In genomic region chr12:36926225-36926624, GRCm38 (mm10) we compare ENCODE assay signal across 25 mouse cellular contexts.
DNase-seq lines count a peak whose midpoint lies in the region; ATAC-seq and TF ChIP-seq lines count a peak whose summit lies in the region.
"Had no signal": no experiment of that assay in that cellular context is flagged by ENCODE, and none has a peak within 500 bp of the region (broad histone marks: within the 10 kb centered on the region; RNA-seq: fewer than 3 reads in every experiment).

No protein-coding gene starts in this region.

- no peaks in the 10 kb centered on the region for H3K4me1 ChIP-seq in embryonic facial prominence, embryonic 14.5 days (ENCODE audit: control insufficient read depth, insufficient read depth, low read length)
- H3K4me1 ChIP-seq in embryonic facial prominence, embryonic 10.5 days = no peaks in the 10 kb centered on the region; the same call in 1 of the 2 replicates
- H3K4me1 ChIP-seq in kidney, postnatal 0 days (replicated peaks; ENCODE audit: insufficient read depth, low read length) = no peaks in the 10 kb centered on the region
- no peaks in the 10 kb centered on the region for H3K4me1 ChIP-seq in kidney, adult 2 months (ENCODE audit: control insufficient read depth, insufficient read depth, low read length)
- H3K4me1 ChIP-seq in MEL (ENCODE audit: control insufficient read depth in 1 of 2, insufficient read depth in 2 of 2, low read length in 2 of 2) = no peaks in the 10 kb centered on the region
- no peaks in the 10 kb centered on the region for H3K4me1 ChIP-seq in intestine, embryonic 16.5 days (ENCODE audit: control insufficient read depth, insufficient read depth, low read length)
- H3K4me1 ChIP-seq: hindbrain, embryonic 13.5 days; lung, embryonic 15.5 days had no signal

- 52% methylated on average over 4 of the region's 4 CpGs for whole genome bisulfite sequencing in embryonic facial prominence, embryonic 14.5 days
- 71% methylated on average over 4 of the region's 4 CpGs for WGBS in embryonic facial prominence, embryonic 10.5 days
- WGBS in kidney, postnatal 0 days = 15% methylated on average over 4 of the region's 4 CpGs
- WGBS in kidney, adult 2 months = 22% methylated on average over 4 of the region's 4 CpGs
- WGBS in intestine, embryonic 16.5 days = 51% methylated on average over 4 of the region's 4 CpGs

- TF ChIP-seq RAD21 in MEL (IDR thresholded peaks at IDR 0.05; ENCODE audit: low read depth, low read length) = no peak

- no peak for TF ChIP-seq CTCF in kidney, postnatal 0 days (IDR thresholded peaks at IDR 0.05; ENCODE audit: low read depth)
- TF ChIP-seq CTCF in kidney, adult 2 months (conservative IDR thresholded peaks at IDR 0.05; ENCODE audit: insufficient read depth, insufficient read length, low read depth, low read length) = no peak
- no peak for TF ChIP-seq CTCF in MEL (IDR thresholded peaks at IDR 0.05 in 2 of 3, conservative IDR thresholded peaks at IDR 0.05 in 1 of 3; ENCODE audit: control insufficient read depth in 1 of 3, insufficient read depth in 1 of 3, low read depth in 2 of 3, low read length in 3 of 3, poor library complexity in 1 of 3, severe bottlenecking in 1 of 3)

- no peaks in the 10 kb centered on the region for H3K9me3 ChIP-seq in embryonic facial prominence, embryonic 14.5 days (ENCODE audit: control insufficient read depth, low read length)
- no peaks in the 10 kb centered on the region for H3K9me3 ChIP-seq in embryonic facial prominence, embryonic 10.5 days
- no peaks in the 10 kb centered on the region for H3K9me3 ChIP-seq in kidney, postnatal 0 days (replicated peaks; ENCODE audit: low read length)
- H3K9me3 ChIP-seq in MEL (replicated peaks; ENCODE audit: insufficient read depth, low read length) = no peaks in the 10 kb centered on the region
- H3K9me3 ChIP-seq in intestine, embryonic 16.5 days (ENCODE audit: control insufficient read depth, low read length) = no peaks in the 10 kb centered on the region
- H3K9me3 ChIP-seq: G1E; hindbrain, embryonic 13.5 days; lung, embryonic 15.5 days had no signal

- H3K79me2 ChIP-seq in MEL (ENCODE audit: control insufficient read depth, insufficient read depth, low read length, poor library complexity) = no peaks in the 10 kb centered on the region

- no peak for TF ChIP-seq EP300 in MEL (IDR thresholded peaks at IDR 0.05; ENCODE audit: low read depth in 1 of 2, low read length in 2 of 2)

- H3K36me3 ChIP-seq in embryonic facial prominence, embryonic 14.5 days (ENCODE audit: control insufficient read depth, insufficient read depth, low read length) = no peaks in the 10 kb centered on the region
- no peaks in the 10 kb centered on the region for H3K36me3 ChIP-seq in embryonic facial prominence, embryonic 10.5 days (replicated peaks)
- H3K36me3 ChIP-seq in kidney, postnatal 0 days (ENCODE audit: insufficient read depth, low read length) = no peaks in the 10 kb centered on the region
- H3K36me3 ChIP-seq in kidney, adult 2 months (ENCODE audit: control insufficient read depth, insufficient read depth, low read length) = no peaks in the 10 kb centered on the region
- H3K36me3 ChIP-seq in MEL (ENCODE audit: control insufficient read depth in 1 of 2, insufficient read depth in 2 of 2, low read length in 2 of 2) = no peaks in the 10 kb centered on the region
- no peaks in the 10 kb centered on the region for H3K36me3 ChIP-seq in intestine, embryonic 16.5 days (ENCODE audit: control insufficient read depth, insufficient read depth, low read length)
- H3K36me3 ChIP-seq: G1E; hindbrain, embryonic 13.5 days; lung, embryonic 15.5 days had no signal

- DNase-seq in embryonic facial prominence, embryonic 14.5 days (ENCODE audit: low spot score) = peak; percentile 27
- no peak for DNase-seq in embryonic facial prominence, embryonic 10.5 days (ENCODE audit: low spot score)
- DNase-seq in kidney, postnatal 0 days (ENCODE audit: low spot score) = peak; percentile 54
- DNase-seq in kidney, adult 2 months = no peak
- peak; percentile 3 for DNase-seq in MEL (ENCODE audit: low read depth, low spot score)
- no peak for DNase-seq in layer of hippocampus, adult 18-20 months (ENCODE audit: low spot score in 2 of 2)
- DNase-seq: adrenal gland, postnatal 14 days; cerebellum, adult 11-12 months; cerebellum, adult 9-11 months; gastrocnemius, postnatal 10 days; heart, postnatal 36 days; kidney, postnatal 25 days; liver; right cerebral cortex, postnatal 25 days; thymus, postnatal 14 days had no signal

- H3K27ac ChIP-seq in embryonic facial prominence, embryonic 14.5 days (replicated peaks; ENCODE audit: low read depth, low read length) = no peak overlapping the region
- no peak overlapping the region for H3K27ac ChIP-seq in embryonic facial prominence, embryonic 10.5 days (replicated peaks)
- H3K27ac ChIP-seq in kidney, postnatal 0 days = no peak overlapping the region
- no peak overlapping the region for H3K27ac ChIP-seq in kidney, adult 2 months (ENCODE audit: insufficient read depth, low read depth, low read length)
- no peak overlapping the region for H3K27ac ChIP-seq in MEL (ENCODE audit: control insufficient read depth, low read depth, low read length)
- no peak overlapping the region for H3K27ac ChIP-seq in intestine, embryonic 16.5 days (ENCODE audit: low read length)
- H3K27ac ChIP-seq: hindbrain, embryonic 13.5 days; liver, embryonic 14.5 days had no signal

- H3K4me2 ChIP-seq in embryonic facial prominence, embryonic 14.5 days (ENCODE audit: low read depth, low read length) = no peak overlapping the region
- no peak overlapping the region for H3K4me2 ChIP-seq in kidney, postnatal 0 days (ENCODE audit: low read length)
- no peak overlapping the region for H3K4me2 ChIP-seq in intestine, embryonic 16.5 days (ENCODE audit: low read depth, low read length)
- H3K4me2 ChIP-seq: hindbrain, embryonic 13.5 days; lung, embryonic 15.5 days; midbrain, embryonic 11.5 days had no signal

- H3K4me3 ChIP-seq in embryonic facial prominence, embryonic 14.5 days (ENCODE audit: low read depth, low read length) = no peak overlapping the region
- no peak overlapping the region for H3K4me3 ChIP-seq in embryonic facial prominence, embryonic 10.5 days
- H3K4me3 ChIP-seq in kidney, postnatal 0 days (replicated peaks; ENCODE audit: low read depth, low read length) = no peak overlapping the region
- no peak overlapping the region for H3K4me3 ChIP-seq in kidney, adult 2 months (ENCODE audit: insufficient read depth, low read depth, low read length)
- H3K4me3 ChIP-seq in MEL (ENCODE audit: control insufficient read depth in 1 of 2, insufficient read depth in 1 of 2, low read depth in 2 of 2, low read length in 2 of 2) = no peak overlapping the region
- no peak overlapping the region for H3K4me3 ChIP-seq in intestine, embryonic 16.5 days (ENCODE audit: low read length)
- H3K4me3 ChIP-seq: hindbrain, embryonic 13.5 days; lung, embryonic 15.5 days had no signal

- H3K27me3 ChIP-seq in embryonic facial prominence, embryonic 14.5 days (replicated peaks; ENCODE audit: control insufficient read depth, insufficient read depth, low read length) = no peaks in the 10 kb centered on the region
- no peaks in the 10 kb centered on the region for H3K27me3 ChIP-seq in embryonic facial prominence, embryonic 10.5 days (replicated peaks; ENCODE audit: low read depth, poor library complexity, severe bottlenecking)
- no peaks in the 10 kb centered on the region for H3K27me3 ChIP-seq in kidney, postnatal 0 days (ENCODE audit: insufficient read depth, low read length)
- no peaks in the 10 kb centered on the region for H3K27me3 ChIP-seq in kidney, adult 2 months (replicated peaks; ENCODE audit: control insufficient read depth, insufficient read depth, low read length)
- H3K27me3 ChIP-seq in MEL (ENCODE audit: control insufficient read depth in 1 of 2, insufficient read depth in 2 of 2, low read length in 2 of 2) = no peaks in the 10 kb centered on the region
- no peaks in the 10 kb centered on the region for H3K27me3 ChIP-seq in intestine, embryonic 16.5 days (replicated peaks; ENCODE audit: control insufficient read depth, insufficient read depth, low read length)
- H3K27me3 ChIP-seq: hindbrain, embryonic 13.5 days; lung, embryonic 15.5 days had no signal

- H3K9ac ChIP-seq in embryonic facial prominence, embryonic 14.5 days (ENCODE audit: low read depth, low read length) = no peak overlapping the region
- no peak overlapping the region for H3K9ac ChIP-seq in kidney, postnatal 0 days (ENCODE audit: low read depth, low read length)
- no peak overlapping the region for H3K9ac ChIP-seq in MEL (ENCODE audit: control insufficient read depth, low read depth, low read length, poor library complexity, severe bottlenecking)
- H3K9ac ChIP-seq in intestine, embryonic 16.5 days (ENCODE audit: low read depth, low read length) = no peak overlapping the region
- H3K9ac ChIP-seq: hindbrain, embryonic 13.5 days; liver, embryonic 14.5 days; lung, embryonic 15.5 days had no signal

- no peak for TF ChIP-seq POLR2A in kidney, adult 2 months (IDR thresholded peaks at IDR 0.05; ENCODE audit: low read depth, low read length)
- no peak for TF ChIP-seq POLR2A in MEL (IDR thresholded peaks at IDR 0.05; ENCODE audit: control insufficient read depth in 1 of 2, insufficient read depth in 1 of 2, low read depth in 1 of 2, low read length in 2 of 2, poor library complexity in 1 of 2)

- ATAC-seq in embryonic facial prominence, embryonic 14.5 days (ENCODE audit: low read depth) = no peak
- ATAC-seq in kidney, postnatal 0 days (replicated peaks; ENCODE audit: low FRiP score, low read depth) = peak; percentile 68; the same call in 1 of the 2 replicates
- ATAC-seq in hematopoietic stem cell, adult 5-6 weeks (replicated peaks in 1 of 2; ENCODE audit: insufficient read depth in 1 of 2, low FRiP score in 2 of 2, low TSS enrichment in 1 of 2, low read depth in 1 of 2, poor library complexity in 2 of 2, severe bottlenecking in 2 of 2) = peak; percentile 81 to 82
- ATAC-seq in intestine, embryonic 16.5 days = no peak
- ATAC-seq: forebrain, embryonic 16.5 days; intestine, postnatal 0 days; midbrain, embryonic 16.5 days had no signal

TF ChIP-seq in MEL, 35 proteins besides CTCF, POLR2A, EP300 and RAD21 (continues in another document):
- TF ChIP-seq MAFK (IDR thresholded peaks at IDR 0.05; ENCODE audit: borderline replicate concordance, low read depth, low read length) (no peak), ZC3H11A (IDR thresholded peaks at IDR 0.05; ENCODE audit: low read depth, low read length) (no peak), TAL1 (IDR thresholded peaks at IDR 0.05; ENCODE audit: low read length) (no peak), KAT2A (conservative IDR thresholded peaks at IDR 0.05; ENCODE audit: low read depth, low read length) (no peak), MAZ (IDR thresholded peaks at IDR 0.05; ENCODE audit: low read depth, low read length) (no peak), RCOR1 (IDR thresholded peaks at IDR 0.05; ENCODE audit: low read depth, low read length) (no peak), ZMIZ1 (IDR thresholded peaks at IDR 0.05; ENCODE audit: low read depth, low read length) (no peak), MAX (IDR thresholded peaks at IDR 0.05; ENCODE audit: low read length) (no peak), UBTF (IDR thresholded peaks at IDR 0.05; ENCODE audit: borderline replicate concordance, insufficient read depth, low read depth, low read length) (no peak), SMC3 (IDR thresholded peaks at IDR 0.05; ENCODE audit: low read depth, low read length) (no peak), E2F4 (IDR thresholded peaks at IDR 0.05; ENCODE audit: borderline replicate concordance, low read depth, low read length) (no peak)

Comparison
In these comparisons a context has a peak if more than half of its experiments do, and no peak if none do; other contexts are left out.
1. DNase-seq: peak in embryonic facial prominence, embryonic 14.5 days (single experiment), kidney, postnatal 0 days (single experiment) and MEL (single experiment); none in embryonic facial prominence, embryonic 10.5 days (single experiment), kidney, adult 2 months (single experiment) and layer of hippocampus, adult 18-20 months (0 of 2).
2. ATAC-seq: peak in kidney, postnatal 0 days (single experiment) and hematopoietic stem cell, adult 5-6 weeks (2 of 2); none in embryonic facial prominence, embryonic 14.5 days (single experiment) and intestine, embryonic 16.5 days (single experiment).